Mouse (Mus musculus) stomach, postnatal 0 days (tissue): ENCODE measurements around the gene Kcnh4.

Experiments used
- CTCF ChIP-seq: IDR thresholded peaks from 2 replicates; pipeline ENCODE4 v1.5.1; 2016; ENCODE audit warnings: antibody characterized with exemption, low read depth, mild to moderate bottlenecking, moderate library complexity
- EP300 ChIP-seq: optimal IDR thresholded peaks from 2 replicates; pipeline ENCODE3; 2016; ENCODE audit warnings: antibody characterized with exemption

GRCm38 (mm10) chr11:100693154-100693553 is 66.6 kb downstream of the Kcnh4 start:
- TF ChIP-seq CTCF, result no peak
- no peak for TF ChIP-seq EP300
